Mouse (Mus musculus): ENCODE data around the gene Myo1d. TPM values are rescaled to one million over a fixed set of nuclear protein-coding genes. Genes with fewer than 3 reads are reported as not detected.
A peak's percentile ranks its signal among the peaks of the same experiment; 100 is the strongest.

Gene Myo1d
- polyA plus RNA-seq, 1 experiment from 2014 or later: 8.1 TPM

- peaks cover 10% of the 10 kb centered on the region; the same call in 1 of the 2 replicates for H3K4me1 ChIP-seq
- 67% methylated on average over 8 of the region's 8 CpGs for WGBS
- DNase-seq (ENCODE audit: low spot score): no peak
- no peak overlapping the region for H3K27ac ChIP-seq
- no peaks in the 10 kb centered on the region for H3K27me3 ChIP-seq (ENCODE audit: insufficient read depth, poor library complexity, severe bottlenecking)
- no peaks in the 10 kb centered on the region for H3K36me3 ChIP-seq
- H3K4me3 ChIP-seq: no peak overlapping the region
- H3K9me3 ChIP-seq: no peaks in the 10 kb centered on the region
Measured at GRCm38 (mm10) chr11:80529149-80529548, 250.7 kb downstream of the Myo1d start.

DNA sequence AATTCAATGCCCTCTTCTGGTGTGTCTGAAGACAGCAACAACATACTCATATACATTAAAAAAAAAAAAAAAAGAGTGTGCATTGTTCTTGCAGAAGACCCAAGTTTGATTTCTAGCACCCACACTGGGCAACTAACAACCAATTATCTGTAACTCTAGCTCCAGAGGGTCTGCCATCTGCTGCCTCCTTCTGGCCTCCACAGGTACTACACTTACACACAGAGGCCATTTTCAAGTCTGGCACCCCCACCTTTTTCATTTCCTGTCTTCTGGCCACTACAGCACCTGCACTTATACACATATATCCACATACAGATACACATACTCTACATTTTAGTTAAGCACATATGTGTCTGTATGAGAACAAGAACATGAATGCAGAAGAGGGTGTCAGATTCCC lies 252.1 kb downstream of the Myo1d start:
- Histone ChIP-seq H3K4me1 (peaks cover 18% of the 10 kb centered on the region), H3K36me3 (no peaks in the 10 kb centered on the region), H3K27me3 (ENCODE audit: insufficient read depth, poor library complexity, severe bottlenecking) (no peaks in the 10 kb centered on the region), H3K4me3 (no peak overlapping the region), H3K9me3 (no peaks in the 10 kb centered on the region), H3K27ac (no peak overlapping the region)
- DNase-seq (ENCODE audit: low spot score): no peak

DNA sequence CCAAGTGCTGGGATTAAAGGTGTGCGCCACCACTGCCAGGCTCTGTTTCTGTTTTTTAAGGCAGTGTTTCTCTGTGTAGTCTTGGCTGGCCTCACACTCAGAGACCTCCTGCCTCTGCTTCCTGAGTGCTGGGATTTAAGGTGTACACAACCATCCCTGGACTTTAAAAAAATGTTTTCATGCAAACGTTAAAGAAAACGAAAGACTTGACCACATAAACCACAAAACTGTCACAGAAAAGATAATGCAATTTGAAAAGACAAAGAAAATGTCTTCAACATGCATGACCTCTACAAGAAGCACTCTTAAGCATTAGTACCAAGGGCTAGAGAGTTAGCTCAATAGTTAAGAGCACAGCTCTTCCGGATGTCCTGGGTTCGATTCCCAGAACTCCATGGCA lies 255.6 kb downstream of the Myo1d start:
- H3K4me3 ChIP-seq: no peak overlapping the region
- no peaks in the 10 kb centered on the region for H3K27me3 ChIP-seq (ENCODE audit: insufficient read depth, poor library complexity, severe bottlenecking)
- no peak for DNase-seq (ENCODE audit: low spot score)
- no peaks in the 10 kb centered on the region for H3K36me3 ChIP-seq
- H3K27ac ChIP-seq: no peak overlapping the region
- H3K9me3 ChIP-seq: no peaks in the 10 kb centered on the region
- WGBS: 89% methylated on average over 5 of the region's 5 CpGs
- peaks cover 24% of the 10 kb centered on the region for H3K4me1 ChIP-seq

DNA sequence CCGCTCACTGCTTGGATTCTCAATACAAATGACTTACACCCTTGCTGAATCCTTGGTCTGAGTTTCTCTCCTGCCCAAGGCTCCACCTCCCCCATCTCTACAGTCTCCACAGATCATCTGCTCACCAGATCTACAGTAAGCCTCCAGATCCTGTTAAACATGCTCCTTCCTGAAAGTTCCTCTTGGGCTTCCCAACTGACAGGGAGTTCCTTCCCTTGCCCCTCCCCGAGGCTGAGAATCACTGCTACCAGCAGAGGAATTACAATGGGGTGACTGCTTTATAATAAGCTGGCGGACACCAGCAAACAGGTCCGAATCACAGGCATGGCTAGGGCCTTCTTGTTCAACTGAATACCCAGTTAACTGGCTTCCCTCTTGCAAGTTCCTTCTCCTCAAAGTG lies 256.4 kb downstream of the Myo1d start:
- Histone ChIP-seq H3K27me3 (ENCODE audit: insufficient read depth, poor library complexity, severe bottlenecking) (no peaks in the 10 kb centered on the region), H3K27ac (peak overlapping the region; percentile 25; the same call in 1 of the 2 replicates), H3K36me3 (no peaks in the 10 kb centered on the region), H3K4me3 (no peak overlapping the region), H3K4me1 (peaks cover 24% of the 10 kb centered on the region), H3K9me3 (no peaks in the 10 kb centered on the region)
- no peak for DNase-seq (ENCODE audit: low spot score)
- WGBS: 62% methylated on average over 4 of the region's 4 CpGs

DNA sequence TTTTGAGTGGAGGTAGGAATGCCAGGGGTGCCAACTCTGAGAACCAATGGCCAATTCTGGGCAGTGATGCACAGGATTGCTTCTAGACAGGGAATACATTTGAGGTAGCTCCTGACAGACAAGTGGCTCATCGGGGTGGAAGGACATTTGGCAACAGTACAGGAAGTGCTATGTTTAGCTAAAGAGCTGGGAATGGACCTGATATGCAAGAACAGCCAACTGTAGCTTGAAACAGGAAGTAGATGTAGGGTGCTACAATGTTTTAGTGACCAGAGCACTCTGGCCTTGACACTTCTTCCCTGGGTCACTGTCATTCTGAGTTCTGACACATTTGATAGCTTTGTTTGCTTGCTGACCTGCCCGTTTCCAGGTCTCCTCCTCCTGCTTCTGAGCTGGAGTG lies 257.0 kb downstream of the Myo1d start:
- no peak for DNase-seq (ENCODE audit: low spot score)
- Histone ChIP-seq H3K4me3 (no peak overlapping the region), H3K9me3 (no peaks in the 10 kb centered on the region), H3K4me1 (peaks cover 25% of the 10 kb centered on the region), H3K27ac (no peak overlapping the region; the same call in 1 of the 2 replicates), H3K27me3 (ENCODE audit: insufficient read depth, poor library complexity, severe bottlenecking) (no peaks in the 10 kb centered on the region), H3K36me3 (no peaks in the 10 kb centered on the region)
- 40% methylated on average over 2 of the region's 2 CpGs for WGBS

DNA sequence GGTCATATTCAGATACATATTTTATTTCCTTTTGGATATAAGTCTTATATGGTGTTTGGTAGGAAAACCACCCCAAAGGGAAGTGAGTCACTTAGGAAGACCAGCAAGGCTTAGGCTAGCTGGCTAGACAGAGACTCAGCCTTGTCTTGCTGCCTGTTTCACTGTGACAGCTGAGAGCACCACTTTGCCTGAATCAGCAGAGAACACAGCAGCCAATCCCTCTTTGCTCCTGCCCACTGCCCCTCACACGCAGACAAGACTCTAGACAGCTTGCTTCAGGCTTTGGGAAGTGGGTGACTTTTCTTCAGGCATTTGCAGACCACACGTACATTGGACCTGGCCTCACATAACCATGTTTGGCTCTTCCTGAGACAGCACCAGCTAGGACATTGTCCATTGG lies 258.7 kb downstream of the Myo1d start:
- Histone ChIP-seq H3K27ac (no peak overlapping the region), H3K4me1 (peaks cover 25% of the 10 kb centered on the region), H3K36me3 (no peaks in the 10 kb centered on the region), H3K4me3 (no peak overlapping the region), H3K27me3 (ENCODE audit: insufficient read depth, poor library complexity, severe bottlenecking) (no peaks in the 10 kb centered on the region), H3K9me3 (no peaks in the 10 kb centered on the region)
- WGBS: 48% methylated on average over 2 of the region's 2 CpGs
- DNase-seq (ENCODE audit: low spot score): no peak

GRCm38 (mm10) chr11:80518421-80519367 lies 261.1 kb downstream of the Myo1d start:
- Histone ChIP-seq H3K4me3 (no peak overlapping the region), H3K9me3 (no peaks in the 10 kb centered on the region), H3K4me1 (peaks cover 32% of the 10 kb centered on the region), H3K27ac (no peak overlapping the region), H3K36me3 (no peaks in the 10 kb centered on the region), H3K27me3 (ENCODE audit: insufficient read depth, poor library complexity, severe bottlenecking) (0 out of 2 replicates have a peak, but pooled peaks cover 7% of the 10 kb centered on the region)
- DNase-seq (ENCODE audit: low spot score): no peak
- WGBS: 42% methylated on average over 9 of the region's 9 CpGs

- Histone ChIP-seq H3K4me3 (no peak overlapping the region), H3K27me3 (ENCODE audit: insufficient read depth, poor library complexity, severe bottlenecking) (0 out of 2 replicates have a peak, but pooled peaks cover 7% of the 10 kb centered on the region), H3K27ac (no peak overlapping the region), H3K9me3 (no peaks in the 10 kb centered on the region), H3K4me1 (peaks cover 24% of the 10 kb centered on the region), H3K36me3 (no peaks in the 10 kb centered on the region)
- no peak for DNase-seq (ENCODE audit: low spot score)
- WGBS: 78% methylated on average over 8 of the region's 8 CpGs
Measured at GRCm38 (mm10) chr11:80515895-80516294, 263.9 kb downstream of the Myo1d start.

- Histone ChIP-seq H3K27ac (no peak overlapping the region), H3K9me3 (no peaks in the 10 kb centered on the region), H3K27me3 (ENCODE audit: insufficient read depth, poor library complexity, severe bottlenecking) (0 out of 2 replicates have a peak, but pooled peaks cover 7% of the 10 kb centered on the region), H3K4me3 (no peak overlapping the region), H3K36me3 (no peaks in the 10 kb centered on the region), H3K4me1 (peaks cover 24% of the 10 kb centered on the region)
- WGBS: 71% methylated on average over 1 of the region's 1 CpGs
- DNase-seq (ENCODE audit: low spot score): no peak
Measured at GRCm38 (mm10) chr11:80515346-80515745, 264.5 kb downstream of the Myo1d start.

- Histone ChIP-seq H3K27me3 (ENCODE audit: insufficient read depth, poor library complexity, severe bottlenecking) (0 out of 2 replicates have a peak, but pooled peaks cover 7% of the 10 kb centered on the region), H3K4me3 (no peak overlapping the region), H3K27ac (no peak overlapping the region), H3K4me1 (peaks cover 23% of the 10 kb centered on the region), H3K9me3 (no peaks in the 10 kb centered on the region), H3K36me3 (no peaks in the 10 kb centered on the region)
- WGBS: 72% methylated on average over 7 of the region's 7 CpGs
- DNase-seq (ENCODE audit: low spot score): no peak
Measured at GRCm38 (mm10) chr11:80513796-80514195, 266.0 kb downstream of the Myo1d start.

- H3K9me3 ChIP-seq: no peaks in the 10 kb centered on the region
- peaks cover 27% of the 10 kb centered on the region for H3K4me1 ChIP-seq
- WGBS: 83% methylated on average over 19 of the region's 19 CpGs
- H3K27me3 ChIP-seq (ENCODE audit: insufficient read depth, poor library complexity, severe bottlenecking): 0 out of 2 replicates have a peak, but pooled peaks cover 7% of the 10 kb centered on the region
- no peak overlapping the region for H3K4me3 ChIP-seq
- no peak for DNase-seq (ENCODE audit: low spot score)
- no peaks in the 10 kb centered on the region for H3K36me3 ChIP-seq
- no peak overlapping the region for H3K27ac ChIP-seq
Measured at GRCm38 (mm10) chr11:80512313-80513056, 267.3 kb downstream of the Myo1d start.

DNA sequence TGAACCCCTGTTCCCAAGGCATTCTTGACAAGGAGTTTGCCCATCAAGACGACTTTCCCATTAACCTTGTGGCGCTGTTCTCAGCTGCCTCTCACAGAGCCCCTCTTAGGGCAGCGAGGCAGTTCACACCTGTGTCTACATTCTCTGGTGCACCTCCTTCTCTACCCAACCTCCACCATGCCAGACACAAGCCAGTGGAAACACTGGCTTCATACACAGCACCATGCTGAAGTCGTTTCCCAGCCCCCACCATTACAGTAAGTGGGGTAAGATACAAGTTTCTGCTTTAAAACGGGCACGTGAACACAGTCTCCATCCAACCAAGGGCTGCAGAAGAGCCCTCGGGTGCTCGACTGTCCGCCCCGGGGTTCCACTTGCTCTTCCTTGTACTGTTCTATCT lies 269.7 kb downstream of the Myo1d start:
- Histone ChIP-seq H3K27ac (no peak overlapping the region), H3K27me3 (ENCODE audit: insufficient read depth, poor library complexity, severe bottlenecking) (0 out of 2 replicates have a peak, but pooled peaks cover 3% of the 10 kb centered on the region), H3K36me3 (no peaks in the 10 kb centered on the region), H3K4me1 (peaks cover 25% of the 10 kb centered on the region), H3K4me3 (no peak overlapping the region), H3K9me3 (no peaks in the 10 kb centered on the region)
- 79% methylated on average over 10 of the region's 10 CpGs for WGBS
- no peak for DNase-seq (ENCODE audit: low spot score)

- no peaks in the 10 kb centered on the region for H3K9me3 ChIP-seq
- peak overlapping the region; percentile 47 for H3K4me3 ChIP-seq
- no peak for DNase-seq (ENCODE audit: low spot score)
- WGBS: 61% methylated on average over 5 of the region's 5 CpGs
- H3K27ac ChIP-seq: peak overlapping the region; percentile 85
- peaks cover 30% of the 10 kb centered on the region for H3K4me1 ChIP-seq
- no peaks in the 10 kb centered on the region for H3K36me3 ChIP-seq
- H3K27me3 ChIP-seq (ENCODE audit: insufficient read depth, poor library complexity, severe bottlenecking): no peaks in the 10 kb centered on the region
Measured at GRCm38 (mm10) chr11:80509176-80509506, 270.7 kb downstream of the Myo1d start.

Data from heart, embryonic 10.5 days (tissue).